Mouse (Mus musculus): Measurements from ENCODE around the gene Olfr644. TPM values are rescaled to one million over a fixed set of nuclear protein-coding genes. Genes with fewer than 3 reads are reported as not detected.

The Olfr644 gene
- total RNA-seq (2021), result not detected
- long read RNA-seq, experiment 1, result 0 reads
- long read RNA-seq, experiment 2, result 0 reads

DNA sequence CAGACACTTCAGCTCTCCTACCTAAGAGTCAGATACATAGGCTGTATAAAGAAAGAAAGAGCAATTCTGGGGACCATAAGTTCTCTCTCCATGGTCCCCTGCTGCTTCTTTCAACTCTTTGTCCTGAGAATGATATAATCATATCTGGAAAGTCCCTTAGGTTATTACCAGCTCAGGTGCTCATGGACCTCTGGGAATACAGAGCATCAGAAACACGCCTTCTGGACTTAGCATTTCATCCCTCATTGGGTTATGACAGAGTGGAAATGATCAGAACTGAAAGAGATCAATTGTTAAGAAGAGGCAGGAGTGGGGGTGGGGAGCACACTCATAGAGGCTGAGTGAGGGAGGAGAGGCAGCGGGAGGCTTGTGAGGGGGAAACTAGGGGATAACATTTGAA is at the start of gene Olfr644:
TSS of gene Olfr644 (minus strand) at position 101 of the 400 bp plus-strand sequence.
- DNase-seq (ENCODE audit: low spot score in 2 of 2), result no peak

- no peak for DNase-seq (ENCODE audit: low spot score in 2 of 2)
Measured at GRCm38 (mm10) chr7:104104757-104104972, 33.0 kb upstream of the Olfr644 start, which contains the start of gene Olfr646. TSS of gene Olfr646 (plus strand) at chr7:104104873.

DNA sequence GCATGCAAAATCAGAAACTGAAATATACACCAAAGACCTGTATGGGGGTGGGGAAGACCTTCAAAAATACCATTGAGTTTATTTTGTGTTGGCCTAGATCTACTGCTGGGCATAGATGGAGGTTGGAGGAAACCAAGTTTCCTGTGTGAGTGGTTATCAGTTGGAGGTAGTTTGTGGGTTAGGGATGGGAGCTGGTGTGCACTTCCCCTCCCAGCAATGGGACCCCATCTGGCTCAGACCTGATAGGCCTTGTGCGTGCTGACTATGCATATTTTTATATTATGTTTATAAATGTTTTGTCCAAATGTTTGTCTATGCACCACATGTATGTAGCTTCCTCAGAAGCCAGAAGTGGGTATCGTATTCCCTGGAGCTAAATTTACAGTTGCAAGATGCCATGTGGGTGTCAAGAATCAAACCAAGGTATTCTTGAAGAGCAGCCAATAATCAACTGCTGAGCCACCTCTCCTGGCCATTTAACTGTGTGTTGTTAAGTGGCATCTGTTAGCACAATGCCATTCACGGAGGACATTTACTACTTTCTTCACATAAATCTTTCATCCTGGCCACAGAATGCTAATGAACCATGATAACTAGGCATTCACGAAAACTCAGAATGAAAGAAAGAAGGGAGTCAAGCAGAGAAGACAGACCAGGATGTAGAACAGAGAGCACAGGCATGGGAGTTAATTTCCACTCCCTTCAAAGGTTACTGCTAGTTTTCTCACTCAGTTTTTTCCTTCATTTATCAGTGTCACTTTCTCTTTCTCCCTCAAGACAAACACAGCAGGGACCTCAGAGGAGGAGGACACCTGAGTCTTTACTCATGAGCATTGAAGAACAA is 32.5 kb upstream of the Olfr644 start:
- DNase-seq (ENCODE audit: low spot score in 2 of 2), result no peak

GRCm38 (mm10) chr7:104085365-104085764 is 13.7 kb upstream of the Olfr644 start, which contains the start of gene Olfr645:
TSS of gene Olfr645 (minus strand) at chr7:104085465.
- no peak for DNase-seq (ENCODE audit: low spot score in 2 of 2)

GRCm38 (mm10) chr7:104061345-104061744 is 10.3 kb downstream of the Olfr644 start, which contains the start of gene 4930516K23Rik:
TSS of gene 4930516K23Rik (minus strand) at chr7:104061445.
- DNase-seq (ENCODE audit: low spot score in 2 of 2), result no peak

GRCm38 (mm10) chr7:104059215-104059614 is 12.5 kb downstream of the Olfr644 start:
- no peak for DNase-seq (ENCODE audit: low spot score in 2 of 2)

GRCm38 (mm10) chr7:104052566-104052965 is 19.1 kb downstream of the Olfr644 start, which contains the start of gene Olfr642:
TSS of gene Olfr642 (minus strand) at chr7:104052666.
- no peak for DNase-seq (ENCODE audit: low spot score in 2 of 2)

DNA sequence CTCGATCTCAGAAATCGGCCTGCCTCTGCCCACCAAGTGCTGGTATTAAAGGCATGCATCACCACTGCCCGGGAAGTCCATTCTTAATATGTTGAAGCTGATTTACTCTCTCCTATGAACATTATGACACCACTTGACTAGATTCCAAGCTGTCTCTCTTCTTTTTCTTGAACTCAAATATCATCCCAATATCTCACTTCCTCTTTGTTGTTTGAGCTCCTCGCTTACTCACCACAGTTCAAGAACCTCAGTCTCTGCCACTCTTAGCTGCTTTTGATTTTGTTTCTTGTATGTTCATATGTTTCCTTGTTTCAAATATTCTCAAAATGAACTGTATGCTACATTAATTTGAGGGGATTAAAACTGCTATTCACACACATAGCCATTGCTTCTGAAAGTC is 20.9 kb downstream of the Olfr644 start:
- no peak for DNase-seq (ENCODE audit: low spot score in 2 of 2)

DNA sequence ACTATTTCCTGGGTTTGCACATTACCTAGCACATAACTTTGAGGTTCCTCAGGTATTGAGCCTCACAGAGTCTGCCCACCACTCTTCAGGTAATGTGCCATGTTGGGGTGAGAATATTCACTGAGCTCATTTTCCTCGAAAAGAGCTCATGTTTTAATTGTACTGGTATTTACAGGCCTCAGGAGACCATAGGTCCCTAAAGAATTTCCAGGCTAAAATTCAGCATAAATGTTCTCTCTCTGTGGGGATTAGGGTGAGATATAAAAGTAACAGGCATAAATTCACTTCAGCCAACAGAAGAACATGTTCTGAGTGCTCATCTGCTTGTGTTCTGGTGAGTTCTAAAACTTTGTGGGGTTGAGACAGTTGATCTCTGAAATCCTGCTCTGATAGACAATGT is 36.5 kb downstream of the Olfr644 start, which contains the start of gene Olfr641:
TSS of gene Olfr641 (plus strand) at position 301 of the 400 bp plus-strand sequence.
- DNase-seq (ENCODE audit: low spot score in 2 of 2), result no peak

GRCm38 (mm10) chr7:104026978-104027377 is 44.7 kb downstream of the Olfr644 start:
- DNase-seq (ENCODE audit: low spot score in 2 of 2), result no peak

- no peak for DNase-seq (ENCODE audit: low spot score in 2 of 2)
Measured at GRCm38 (mm10) chr7:104025473-104025872, 46.2 kb downstream of the Olfr644 start, which contains the start of gene Olfr640. TSS of gene Olfr640 (minus strand) at chr7:104025573.

GRCm38 (mm10) chr7:104021651-104022050 is 50.0 kb downstream of the Olfr644 start:
- no peak for DNase-seq (ENCODE audit: low spot score in 2 of 2)

- no peak for DNase-seq (ENCODE audit: low spot score in 2 of 2)
Measured at GRCm38 (mm10) chr7:104018953-104019352, 52.7 kb downstream of the Olfr644 start.

DNA sequence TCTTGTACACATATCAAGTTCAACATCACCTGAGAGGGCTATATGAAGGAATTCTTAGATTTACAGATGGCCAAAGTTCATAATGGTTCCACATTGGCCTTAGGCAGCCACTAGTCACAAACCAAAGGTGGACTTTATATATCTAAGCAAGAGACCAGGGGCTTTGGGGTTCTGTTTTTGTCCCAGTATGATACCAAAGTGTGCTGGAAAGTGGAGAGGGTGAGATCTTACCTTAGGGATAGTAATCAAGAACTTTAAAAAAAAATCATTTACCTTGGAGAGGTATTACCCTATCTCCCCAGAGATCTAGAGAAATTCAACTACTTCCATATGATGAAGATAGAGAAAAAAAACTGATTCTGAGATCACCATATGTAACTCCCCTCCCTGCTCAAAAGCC is 54.5 kb downstream of the Olfr644 start, which contains the start of gene Olfr639:
TSS of gene Olfr639 (minus strand) at position 101 of the 400 bp plus-strand sequence.
- no peak for DNase-seq (ENCODE audit: low spot score in 2 of 2)

Other genes with a start within 250 kb of the Olfr644 start
- 1,000 to 10,000 TPM; 4,172 to 4,820 TPM for gene Hbb-bs, start 243.8 kb downstream of the Olfr644 start, total RNA-seq (2021)
- gene Hbb-bh2, start 231.3 kb downstream of the Olfr644 start, total RNA-seq (2021), result not detected
- gene Hbb-bh1, start 228.7 kb downstream of the Olfr644 start, total RNA-seq (2021), result not detected
- gene Hbb-y, start 218.7 kb downstream of the Olfr644 start, total RNA-seq (2021), result not detected
- gene Olfr66, start 185.6 kb downstream of the Olfr644 start, total RNA-seq (2021), result not detected
- gene Olfr64, start 177.4 kb downstream of the Olfr644 start, total RNA-seq (2021), result not detected
- gene Olfr65, start 168.4 kb downstream of the Olfr644 start, total RNA-seq (2021), result not detected
- not detected for gene Olfr631, start 143.0 kb downstream of the Olfr644 start, total RNA-seq (2021)
- gene Olfr632, start 137.5 kb downstream of the Olfr644 start, total RNA-seq (2021), result not detected
- gene Olfr633, start 127.4 kb downstream of the Olfr644 start, total RNA-seq (2021), result not detected
- gene Olfr635, start 100.7 kb downstream of the Olfr644 start, total RNA-seq (2021), result not detected
- not detected for gene Olfr638, start 73.1 kb downstream of the Olfr644 start, total RNA-seq (2021)
- gene Olfr639, start 54.6 kb downstream of the Olfr644 start, total RNA-seq (2021), result under 1 TPM in 1 of 2 experiments, not detected in 1; 0.08 TPM
- gene Olfr640, start 46.3 kb downstream of the Olfr644 start, total RNA-seq (2021), result not detected
- gene Olfr641, start 36.4 kb downstream of the Olfr644 start, total RNA-seq (2021), result not detected
- not detected for gene Olfr642, start 19.2 kb downstream of the Olfr644 start, total RNA-seq (2021)
- gene 4930516K23Rik, start 10.4 kb downstream of the Olfr644 start, total RNA-seq (2021), result not detected
- gene Olfr645, start 13.6 kb upstream of the Olfr644 start, total RNA-seq (2021), result not detected
- gene Olfr646, start 33.0 kb upstream of the Olfr644 start, total RNA-seq (2021), result not detected
- gene Ubqln5, start 58.0 kb upstream of the Olfr644 start, total RNA-seq (2021), result not detected
- gene Olfr643, start 65.5 kb upstream of the Olfr644 start, total RNA-seq (2021), result not detected
- not detected for gene Ubqln3, start 71.4 kb upstream of the Olfr644 start, total RNA-seq (2021)
- gene Ubqlnl, start 78.7 kb upstream of the Olfr644 start, total RNA-seq (2021), result not detected
- gene Olfm5, start 93.0 kb upstream of the Olfr644 start, total RNA-seq (2021), result not detected
- gene Olfr648, start 111.5 kb upstream of the Olfr644 start, total RNA-seq (2021), result under 1 TPM in 1 of 2 experiments, not detected in 1; 0.11 TPM
- gene Olfr649, start 124.1 kb upstream of the Olfr644 start, total RNA-seq (2021), result not detected
- gene Trim6, start 146.9 kb upstream of the Olfr644 start, total RNA-seq (2021), result 1 to 10 TPM; 2.1 to 2.7 TPM
- 10 to 100 TPM; 11.1 to 11.7 TPM for gene Trim34a, start 172.6 kb upstream of the Olfr644 start, total RNA-seq (2021)
- gene Trim5, start 216.2 kb upstream of the Olfr644 start, total RNA-seq (2021), result 1 to 10 TPM; 6.7 to 7.5 TPM
- gene Trim12a, start 243.6 kb upstream of the Olfr644 start, total RNA-seq (2021), result 10 to 100 TPM; 17.8 to 21.4 TPM

All from adrenal gland, postnatal 4 days (tissue).